Mouse (Mus musculus) olfactory bulb, adult 2 months (tissue): ENCODE measurements at regions not wholly inside any gene's neighbourhood (a gene's known extent, or its start where the extent isn't known, plus 50 kb on each side); places are given as distances from the start of the nearest gene placed in this dataset.

Experiments used
- CTCF ChIP-seq: fragments of 200-500 bp; IDR thresholded peaks from 2 replicates; pipeline ENCODE4 v1.5.1; 2012; ENCODE audit warnings: low read depth, mild to moderate bottlenecking, low read length, moderate library complexity; ENCODE audit not compliant: insufficient read depth
- POLR2A ChIP-seq: fragments of 200-500 bp; IDR thresholded peaks from 2 replicates; pipeline ENCODE4 v1.6.1; 2012; ENCODE audit warnings: mild to moderate bottlenecking, low read depth, low read length, moderate library complexity; ENCODE audit not compliant: insufficient read depth

DNA sequence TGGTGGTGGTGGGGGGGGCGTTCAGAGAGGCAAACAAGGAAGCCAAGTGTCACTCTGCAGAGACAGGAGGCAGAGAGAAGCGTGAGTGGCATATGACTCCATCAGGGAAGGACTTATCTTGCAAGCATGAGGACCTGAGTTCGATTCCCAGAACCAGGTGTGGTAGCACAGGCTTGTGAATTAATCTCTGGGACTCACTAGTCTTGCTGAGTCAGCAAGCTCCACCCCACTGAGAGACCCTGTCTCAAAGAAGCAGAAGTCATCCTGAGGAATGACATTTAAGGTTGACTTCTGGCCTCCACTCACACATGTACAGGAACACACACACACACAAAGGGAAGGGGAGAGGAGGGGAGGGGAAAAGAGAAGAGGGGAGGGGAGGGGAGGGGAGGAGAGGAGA lies 156.5 kb downstream of the Rplp1 start:
- TF ChIP-seq CTCF (no peak), POLR2A (no peak)
